Mouse (Mus musculus) mature B cell (primary cell): Measurements from ENCODE around the gene Sap30bp.

Experiments
- in situ Hi-C: fragments of 300-500 bp; cut with MboI; formaldehyde crosslinking; loops from 2 replicates; pipeline ENCODE4 v1.14.3; 2019

The Sap30bp gene

DNA sequence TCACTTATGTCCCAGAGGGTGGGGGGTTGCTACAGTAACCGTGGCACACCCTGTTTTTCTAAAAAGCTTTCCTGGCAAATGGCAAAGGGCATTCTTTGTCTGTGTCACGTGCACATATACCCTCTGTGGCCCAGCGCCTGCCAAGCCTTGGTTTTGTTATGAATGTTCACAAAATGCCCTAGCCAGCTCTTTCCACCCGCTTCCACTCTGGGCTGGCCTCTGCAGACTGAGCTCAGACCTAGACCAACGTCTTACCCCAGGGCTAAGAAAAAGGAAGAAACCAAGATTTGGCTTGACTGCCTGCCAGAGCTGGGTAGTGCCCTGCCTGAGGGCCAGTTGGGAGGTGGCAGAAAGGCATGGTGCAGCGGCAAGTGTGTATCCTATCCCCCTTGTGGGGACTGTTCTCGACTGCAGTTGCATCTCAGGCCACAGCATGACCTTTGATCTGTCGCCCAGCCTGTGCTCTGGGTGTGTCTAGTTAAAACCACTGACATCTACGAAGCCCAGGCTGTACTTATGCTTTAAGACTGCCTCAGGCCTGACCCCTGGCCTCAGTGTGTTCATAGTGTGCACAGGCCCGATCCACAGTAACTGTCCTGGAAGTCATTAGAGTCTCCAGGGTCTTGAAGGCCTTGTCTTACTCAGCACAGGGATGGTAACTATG lies 22.2 kb downstream of the Sap30bp start:
- in situ Hi-C loops: no loop called here

DNA sequence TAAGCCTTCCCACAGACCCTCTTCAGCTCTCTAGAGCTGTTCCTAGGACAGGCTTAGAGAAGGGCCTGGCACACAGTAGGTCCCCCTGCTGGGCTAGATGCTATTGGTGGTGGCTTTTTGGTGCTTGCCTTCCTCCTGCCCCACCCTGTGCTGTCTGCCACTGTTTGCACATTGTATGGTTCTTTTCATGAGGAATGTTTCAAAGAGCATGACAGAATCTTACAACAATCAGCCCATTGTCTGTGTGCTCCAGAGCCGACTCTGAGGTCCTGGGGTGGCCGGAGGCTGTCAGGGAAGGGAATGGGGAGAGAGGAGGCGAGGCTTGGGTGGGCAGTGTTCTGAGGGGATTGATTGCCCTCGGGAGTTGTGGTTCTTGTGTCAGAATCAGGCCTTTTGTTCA lies 23.4 kb downstream of the Sap30bp start:
- in situ Hi-C loops: no loop called here

DNA sequence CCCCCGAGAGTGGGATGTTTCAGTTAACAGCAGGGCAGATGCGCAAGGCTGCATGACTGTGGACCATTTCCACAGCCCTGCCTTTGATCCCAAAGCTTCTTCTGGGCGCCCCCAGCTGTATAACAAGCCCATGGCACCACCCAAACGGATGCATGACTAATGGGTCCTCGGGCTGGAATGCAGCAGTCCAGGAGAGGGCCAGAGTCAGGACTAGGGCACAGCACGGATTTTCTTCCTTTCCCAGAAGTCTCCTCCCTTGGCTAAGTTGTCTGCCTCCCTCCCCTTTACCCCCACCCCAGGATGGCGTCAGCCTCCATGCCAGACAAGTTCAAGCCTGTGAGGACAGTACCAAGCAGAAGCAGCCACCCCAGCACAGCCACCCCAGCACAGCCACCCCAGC lies 24.9 kb downstream of the Sap30bp start:
- in situ Hi-C loops: no loop called here

DNA sequence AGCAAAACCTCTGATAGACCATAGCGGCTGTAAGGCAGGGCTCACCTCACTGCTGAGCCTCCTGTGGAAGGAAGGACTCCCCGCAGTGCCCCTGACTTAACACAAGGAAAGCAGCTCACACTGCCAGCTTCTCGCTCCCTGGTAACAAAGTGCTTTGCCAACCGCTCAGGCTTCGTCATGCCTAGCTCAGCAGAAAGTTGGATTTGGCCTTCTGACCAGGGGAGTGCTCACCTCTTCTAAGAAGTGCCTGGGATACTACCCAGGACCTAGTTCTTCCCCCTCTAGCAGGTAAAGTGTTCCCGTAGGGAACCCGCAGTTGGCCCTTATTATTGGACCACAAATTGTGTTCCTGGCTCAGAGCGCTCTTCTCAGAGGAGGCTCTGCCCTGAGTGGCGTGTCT lies 25.9 kb downstream of the Sap30bp start:
- in situ Hi-C loops: no loop called here

DNA sequence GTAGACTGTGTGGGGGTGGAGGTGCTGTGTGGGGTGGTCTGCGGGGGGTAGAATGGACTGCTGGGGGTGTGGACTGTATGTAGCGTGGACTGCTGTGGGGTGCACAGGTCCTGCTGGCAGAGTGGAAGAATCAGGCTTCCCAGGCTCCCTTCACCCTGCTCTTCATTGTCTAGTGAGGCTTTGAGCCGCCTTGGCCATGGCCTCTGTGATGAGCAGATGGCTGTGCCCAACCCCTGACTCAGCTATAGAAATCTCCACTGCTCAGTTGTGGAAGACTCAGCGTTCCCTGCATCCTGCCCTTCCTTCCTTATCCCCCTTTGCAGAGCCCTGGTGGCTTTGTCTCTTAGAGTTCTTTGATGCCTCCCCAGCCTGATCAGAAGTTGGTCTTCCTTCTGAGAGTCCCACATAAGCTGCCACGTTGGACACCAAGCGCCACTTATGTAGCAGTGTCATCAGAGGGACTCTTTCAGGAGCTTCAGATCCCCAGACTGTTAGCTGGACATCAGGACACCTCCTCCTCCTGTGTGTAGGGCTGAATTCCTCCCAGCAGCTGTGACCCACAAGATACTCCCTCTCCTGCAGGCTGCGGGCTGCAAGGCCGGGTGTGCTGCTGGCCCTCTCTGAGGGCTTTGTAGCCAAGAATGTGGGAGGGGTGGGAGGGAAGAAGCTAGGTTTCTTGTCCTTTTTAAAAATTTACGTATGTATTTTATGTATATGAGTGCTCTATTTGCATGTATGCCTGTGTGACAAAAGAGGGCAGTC lies 29.8 kb downstream of the Sap30bp start:
- in situ Hi-C loops: no loop called here

DNA sequence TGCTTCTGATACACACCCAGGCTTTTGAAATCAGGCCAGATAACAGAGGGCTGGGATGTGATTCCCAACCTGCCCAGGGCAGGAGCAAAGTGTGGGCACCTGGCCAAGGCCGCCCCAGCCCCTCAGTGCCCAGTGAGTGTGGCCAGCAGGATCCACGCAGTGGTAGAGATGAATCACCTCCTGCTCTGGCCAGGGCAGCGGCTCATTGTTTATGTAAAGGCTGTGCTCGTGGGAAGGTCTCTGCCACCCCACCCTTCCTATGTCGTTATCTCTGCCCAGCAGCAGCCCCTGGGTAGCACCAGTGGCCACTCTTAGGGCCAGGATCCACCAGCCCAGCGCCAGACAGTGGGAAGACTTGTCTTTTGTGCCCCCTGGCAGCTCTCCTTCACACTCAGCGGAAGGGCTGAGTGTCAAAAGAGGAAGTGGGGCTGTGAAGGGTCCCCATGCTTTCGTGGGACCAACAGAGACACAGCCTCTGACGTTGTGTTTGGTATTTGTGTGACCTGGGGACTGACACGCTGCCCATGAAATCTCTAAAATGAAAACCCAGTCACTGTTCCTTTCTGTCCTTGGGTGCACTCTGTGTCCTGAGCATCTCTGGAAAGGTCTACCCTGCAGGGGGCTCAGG lies 32.0 kb downstream of the Sap30bp start:
- in situ Hi-C loops: no loop called here

DNA sequence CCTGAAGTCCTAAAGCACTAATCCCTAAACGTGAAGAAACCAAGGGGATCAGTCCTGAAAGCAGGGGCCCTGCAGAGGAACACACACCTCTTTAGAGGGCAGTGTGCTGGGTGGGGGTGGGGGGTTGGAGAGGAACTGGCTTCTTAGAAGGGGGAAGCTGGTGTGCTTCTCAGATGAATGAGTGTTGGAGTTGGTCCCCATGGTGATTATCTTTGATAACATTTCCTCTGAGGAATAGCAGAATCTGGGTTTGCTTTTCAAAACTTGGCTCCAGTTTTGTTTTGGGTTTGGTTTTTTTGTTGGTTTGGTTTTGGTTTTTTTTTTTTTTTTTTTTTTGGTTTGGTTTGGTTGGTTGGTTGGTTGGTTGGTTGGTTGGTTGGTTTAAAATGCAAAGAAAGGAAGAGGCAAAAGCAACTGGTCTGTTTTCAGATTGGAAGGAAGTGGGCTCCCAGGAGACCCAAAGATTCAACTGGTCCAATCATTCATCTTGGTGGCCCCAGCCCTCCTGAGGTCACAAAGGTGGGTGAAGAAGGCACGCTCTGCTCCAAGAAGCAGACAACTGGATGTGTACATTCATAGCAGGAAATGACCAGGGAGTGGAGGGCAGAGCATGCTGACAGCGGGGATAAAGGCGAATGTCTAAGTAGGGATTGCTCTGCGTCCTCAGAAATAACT lies 35.8 kb downstream of the Sap30bp start:
- in situ Hi-C loops: no loop called here

DNA sequence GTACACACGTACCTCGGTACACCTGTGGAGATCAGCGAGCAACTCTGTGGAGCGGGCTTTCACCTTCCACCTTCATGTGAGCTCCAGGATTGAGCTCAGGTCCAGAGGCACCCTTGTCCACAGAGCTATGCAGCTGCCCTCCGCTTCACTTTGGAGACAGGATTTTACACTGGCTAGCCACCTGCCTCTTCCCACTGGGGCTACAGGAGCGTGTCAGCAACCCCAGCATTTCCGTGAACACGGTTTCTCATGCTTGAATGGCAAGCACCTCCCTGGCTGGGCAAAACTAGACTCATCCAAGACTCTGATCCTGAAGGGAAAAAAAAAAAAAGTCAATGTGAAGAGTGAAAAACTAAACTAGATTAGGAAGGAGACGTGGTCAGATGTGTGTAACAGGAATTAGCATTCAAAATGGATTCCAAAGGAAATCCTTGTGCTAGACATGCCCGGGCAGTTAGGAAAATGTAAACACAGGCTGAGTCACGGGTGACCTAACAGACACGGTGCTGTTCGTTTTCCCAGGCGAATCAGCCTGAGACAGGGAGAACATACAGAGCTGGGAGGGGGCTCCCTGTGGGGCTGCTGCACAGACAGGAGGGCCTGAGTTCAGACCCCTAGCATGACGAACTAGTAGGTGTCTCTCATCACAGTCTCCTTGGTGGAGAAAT lies 37.1 kb downstream of the Sap30bp start:
- in situ Hi-C loops: no loop called here

DNA sequence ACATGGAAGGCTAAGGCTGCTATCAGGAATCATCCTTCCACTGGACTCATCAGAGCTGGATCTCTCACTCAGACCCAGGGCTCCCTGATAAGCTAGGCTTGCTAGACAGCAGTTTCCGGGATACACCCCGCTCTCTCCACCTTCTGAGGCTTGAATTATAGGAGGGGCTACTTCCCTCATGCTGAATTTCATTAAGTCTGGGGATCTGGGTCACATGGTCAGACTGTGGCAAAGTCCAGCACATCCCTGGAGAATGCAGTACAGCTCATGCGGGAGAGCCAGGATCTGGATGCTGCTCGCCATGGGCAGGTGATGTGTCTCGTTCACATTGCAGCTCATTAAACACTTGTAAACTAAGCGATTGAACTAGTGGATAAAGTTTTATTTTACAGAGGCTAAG lies 37.9 kb downstream of the Sap30bp start:
- in situ Hi-C loops: no loop called here

DNA sequence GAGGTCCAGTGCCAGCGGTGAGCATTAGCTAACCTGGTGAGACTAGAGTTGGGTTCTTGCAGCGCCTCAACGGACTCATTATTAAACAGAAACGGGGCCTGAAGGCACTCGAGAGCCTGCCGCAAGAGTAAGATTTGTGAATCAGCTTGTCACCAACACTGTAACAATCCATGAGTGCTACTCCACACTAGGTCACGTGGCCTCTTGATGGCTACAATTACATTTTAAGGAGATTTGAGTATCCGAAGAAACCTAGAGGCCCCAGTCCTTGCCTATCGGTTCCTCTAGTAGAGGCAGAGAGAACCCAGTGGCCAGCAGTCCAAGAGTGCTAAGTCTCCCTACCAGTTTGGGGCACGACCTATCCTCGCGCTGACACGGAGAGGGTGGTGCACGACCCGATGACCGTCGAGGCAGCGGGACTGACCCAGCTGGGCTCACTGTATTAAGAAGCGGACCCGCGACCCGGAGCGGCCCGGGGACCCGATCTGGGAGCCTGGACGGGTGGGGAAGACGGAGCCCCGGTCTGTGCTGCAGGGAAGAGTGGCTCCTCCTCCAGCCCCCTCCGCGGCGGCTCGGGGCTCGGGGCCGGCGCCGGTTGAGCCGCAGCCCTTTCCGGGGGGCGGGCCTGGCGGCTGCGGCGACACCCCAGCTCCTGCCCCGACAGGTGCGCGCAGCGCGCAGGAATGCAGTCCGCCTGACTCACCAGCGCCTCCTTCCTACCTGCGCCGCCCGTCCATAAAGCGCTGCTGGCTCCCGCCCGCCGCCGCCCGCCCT lies 41.4 kb downstream of the Sap30bp start, which contains the start of gene Itgb4:
TSS of gene Itgb4 (plus strand) at position 401 of the 774 bp plus-strand sequence.
- in situ Hi-C loops: no loop called here

DNA sequence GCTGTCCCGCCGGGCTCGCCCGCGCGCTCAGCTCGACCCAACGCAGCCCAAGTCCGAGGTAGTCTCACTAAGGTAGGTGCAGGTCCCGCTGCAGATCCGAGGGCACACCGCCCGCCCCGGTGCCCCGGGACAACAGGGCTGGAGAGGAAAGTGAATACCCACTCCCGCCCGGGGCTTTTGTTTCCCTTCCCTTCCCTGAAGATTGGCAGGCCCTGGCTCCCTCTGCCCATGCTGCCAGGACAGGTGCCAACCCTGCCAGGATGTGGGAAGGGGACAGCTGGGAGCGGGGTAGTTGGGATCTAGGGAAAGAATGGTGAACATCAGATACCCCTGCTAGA lies 42.0 kb downstream of the Sap30bp start:
- in situ Hi-C loops: no loop called here

DNA sequence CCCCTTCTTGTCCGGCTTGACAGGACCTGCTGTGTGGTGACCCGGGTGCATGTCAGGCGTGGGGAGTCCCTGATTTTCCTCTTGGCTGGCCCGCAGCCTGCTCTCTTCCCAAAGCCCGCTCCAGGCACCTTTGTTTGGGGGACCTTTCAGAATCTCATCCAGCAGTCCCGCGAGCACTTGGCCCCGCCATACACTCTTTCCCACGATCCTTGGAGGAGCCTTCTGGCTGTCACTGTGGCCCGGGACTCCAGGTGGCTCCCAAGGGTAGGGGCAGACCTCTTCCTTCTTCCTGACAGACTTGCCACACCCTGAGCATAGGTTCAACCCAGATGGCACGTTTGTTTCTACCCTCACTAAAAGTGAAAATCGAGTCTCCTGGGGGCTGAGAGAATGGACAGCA lies 42.5 kb downstream of the Sap30bp start:
- in situ Hi-C loops: no loop called here

DNA sequence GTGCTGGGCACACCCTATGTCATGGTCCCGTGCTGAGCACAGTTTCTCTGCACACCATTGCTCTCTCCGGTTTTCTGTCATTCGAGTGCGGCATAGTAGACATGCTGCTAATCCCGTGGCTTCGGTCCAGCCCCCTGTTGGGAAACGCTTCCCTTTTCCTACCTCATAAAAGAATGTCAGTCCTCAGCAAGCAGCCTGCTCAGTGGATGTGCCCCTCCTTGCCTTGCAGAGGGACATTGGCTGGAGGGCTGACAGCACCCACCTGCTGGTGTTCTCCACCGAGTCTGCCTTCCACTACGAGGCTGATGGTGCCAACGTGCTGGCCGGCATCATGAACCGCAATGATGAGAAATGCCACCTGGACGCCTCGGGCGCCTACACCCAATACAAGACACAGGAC lies 49.4 kb downstream of the Sap30bp start:
- in situ Hi-C loops: no loop called here

DNA sequence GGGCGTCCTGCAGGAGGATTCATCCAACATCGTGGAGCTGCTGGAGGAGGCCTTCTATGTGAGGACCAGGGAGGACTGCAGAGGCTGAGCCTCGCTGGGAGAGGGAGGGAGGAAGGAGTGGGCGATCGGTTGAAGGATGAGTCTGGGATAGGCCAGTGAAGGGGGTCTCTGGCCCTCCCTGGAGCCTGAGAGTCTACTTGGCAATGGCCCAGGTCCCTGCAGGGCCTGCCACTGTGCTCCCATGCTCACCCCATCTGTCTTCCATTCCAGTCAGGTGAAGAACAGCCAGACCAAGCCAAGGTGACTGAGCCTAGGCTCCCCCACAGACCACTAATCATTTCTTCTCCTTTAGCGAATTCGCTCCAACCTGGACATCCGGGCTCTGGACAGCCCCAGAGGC lies 50.2 kb downstream of the Sap30bp start:
- in situ Hi-C loops: no loop called here

DNA sequence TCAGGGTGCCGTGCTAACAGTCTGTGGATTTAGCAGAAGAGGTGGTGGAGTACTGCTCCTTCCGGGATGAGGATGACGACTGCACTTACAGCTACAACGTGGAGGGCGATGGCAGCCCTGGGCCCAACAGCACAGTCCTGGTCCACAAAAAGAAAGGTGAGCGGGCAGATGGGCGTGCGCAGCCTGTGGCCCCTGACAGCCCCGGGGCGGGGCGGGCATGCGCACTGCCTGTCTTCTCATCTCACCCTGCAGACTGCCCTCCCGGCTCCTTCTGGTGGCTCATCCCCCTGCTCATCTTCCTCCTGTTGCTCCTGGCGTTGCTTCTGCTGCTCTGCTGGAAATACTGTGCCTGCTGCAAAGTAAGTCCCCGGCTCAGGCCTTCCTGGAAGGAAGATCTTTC lies 56.6 kb downstream of the Sap30bp start:
- in situ Hi-C loops: no loop called here

DNA sequence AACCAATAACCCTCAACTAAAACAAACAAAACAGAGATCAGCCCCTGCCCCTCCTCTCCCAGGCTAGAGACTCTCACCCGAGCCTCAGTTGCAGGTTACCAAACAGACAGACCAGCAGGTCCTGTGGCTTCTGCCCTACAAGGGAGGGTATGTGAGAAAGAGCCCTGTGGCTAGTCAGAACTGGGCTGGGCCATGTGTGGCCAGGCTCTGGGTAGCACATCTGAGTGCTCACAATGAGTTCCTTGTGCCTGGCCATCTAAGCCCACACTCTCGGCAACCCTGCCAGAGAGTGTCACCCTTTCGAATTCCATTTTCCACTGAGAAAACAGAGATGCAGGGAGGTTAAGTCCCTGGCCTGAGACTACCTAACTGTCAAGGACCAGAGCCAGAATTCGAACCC lies 59.0 kb downstream of the Sap30bp start:
- in situ Hi-C loops: no loop called here

DNA sequence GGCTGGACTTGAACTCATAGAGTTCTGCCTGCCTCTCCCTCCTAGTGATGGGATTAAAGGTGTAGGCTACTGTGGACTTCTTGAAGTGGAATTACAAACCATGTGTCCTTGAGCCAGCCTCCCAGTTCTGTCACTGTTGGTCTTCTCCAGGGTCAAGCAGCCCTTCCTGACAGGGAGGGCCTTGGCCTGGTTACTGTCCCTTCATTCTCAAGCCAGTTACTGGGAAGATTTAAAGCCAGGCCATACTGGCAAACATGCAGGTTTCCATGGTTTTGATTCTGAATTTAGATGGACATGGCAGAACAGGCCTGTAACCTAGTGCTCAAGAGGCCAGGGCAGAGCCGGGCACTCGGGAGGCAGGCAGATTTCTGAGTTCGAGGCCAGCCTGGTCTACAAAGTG lies 62.2 kb downstream of the Sap30bp start:
- in situ Hi-C loops: no loop called here

DNA sequence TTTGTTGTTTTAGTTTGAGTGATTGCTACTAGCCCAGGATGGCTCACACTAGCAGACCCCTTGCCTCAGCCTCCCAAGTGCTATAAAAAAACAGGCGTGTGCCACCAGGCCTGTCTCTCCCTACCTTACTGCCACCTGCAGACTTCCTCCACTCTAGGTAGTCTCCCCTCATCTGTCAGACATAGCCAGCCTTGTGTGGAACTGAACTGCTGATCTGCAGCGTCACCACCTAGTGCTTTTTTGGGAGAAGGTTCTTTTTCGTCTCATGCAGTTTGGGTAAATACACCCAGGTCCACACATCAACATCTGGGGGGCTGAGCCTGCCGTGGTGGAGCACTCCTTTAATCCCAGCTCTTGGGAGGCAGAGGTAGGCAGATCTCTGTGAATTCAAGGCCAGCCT lies 64.0 kb downstream of the Sap30bp start:
- in situ Hi-C loops: no loop called here

DNA sequence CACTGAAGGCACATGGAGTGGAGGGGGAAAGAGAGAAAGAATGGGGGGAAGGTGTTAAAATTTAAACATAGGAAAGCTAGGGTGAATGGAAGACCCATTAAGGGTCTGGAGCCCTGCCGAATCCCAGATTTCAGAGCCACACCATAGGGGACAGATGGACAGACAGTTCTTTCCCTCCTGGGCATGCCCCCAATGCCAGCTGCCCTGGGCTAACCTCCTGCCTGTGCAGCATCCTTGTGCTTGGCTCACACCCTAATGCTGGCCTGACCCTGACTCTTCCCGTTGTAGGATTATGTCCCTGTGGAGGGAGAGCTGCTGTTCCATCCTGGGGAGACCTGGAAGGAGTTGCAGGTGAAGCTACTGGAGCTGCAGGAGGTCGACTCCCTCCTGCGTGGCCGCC lies 64.6 kb downstream of the Sap30bp start:
- in situ Hi-C loops: no loop called here

DNA sequence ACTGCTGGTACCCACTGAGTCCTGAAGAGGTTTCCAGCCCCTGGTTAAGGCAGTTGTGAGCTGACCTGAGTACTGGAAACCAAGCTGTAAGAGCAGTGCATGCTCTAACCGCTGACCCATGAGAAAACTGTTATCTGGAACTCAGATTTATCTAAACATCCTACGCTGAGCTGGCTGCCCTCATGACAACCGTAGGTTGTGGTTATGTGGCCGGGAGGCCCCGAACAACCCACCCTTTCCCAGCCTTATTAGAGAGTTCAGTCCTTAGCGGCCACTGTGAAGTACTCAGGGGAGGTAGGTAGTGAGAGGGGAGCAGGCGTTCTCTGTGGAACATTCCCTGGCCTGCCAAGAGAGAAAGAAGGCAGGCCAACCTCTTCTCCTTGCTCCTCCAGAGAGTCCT lies 65.9 kb downstream of the Sap30bp start:
- in situ Hi-C loops: no loop called here

DNA sequence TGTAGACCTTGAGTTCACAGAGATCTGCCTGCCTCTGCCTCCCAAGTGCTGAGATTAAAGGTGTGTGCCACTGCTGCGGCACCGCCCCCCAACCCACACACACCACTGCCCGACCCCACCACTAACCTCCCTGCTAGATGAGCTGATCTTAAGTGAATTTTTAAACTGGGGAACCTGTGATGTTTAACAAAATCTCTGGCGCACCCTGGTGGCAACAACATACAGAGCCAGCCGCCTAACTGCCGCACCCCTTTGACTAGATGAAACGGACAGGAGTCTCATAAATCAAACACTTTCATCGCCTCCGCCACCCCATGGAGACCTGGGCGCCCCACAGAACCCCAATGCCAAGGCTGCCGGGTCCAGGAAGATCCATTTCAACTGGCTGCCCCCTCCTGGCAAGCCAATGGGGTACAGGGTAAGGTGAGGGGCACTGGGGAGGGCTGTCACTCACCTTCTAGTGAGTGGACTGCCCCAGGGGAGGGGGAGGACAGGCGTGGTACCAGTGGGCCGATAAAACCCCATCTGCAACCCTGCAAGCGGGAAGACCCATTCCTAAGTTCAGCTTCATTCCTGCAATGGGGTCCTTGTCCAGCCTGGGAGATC lies 66.6 kb downstream of the Sap30bp start:
- in situ Hi-C loops: no loop called here
